Mouse (Mus musculus) myocyte (in vitro differentiated cells): ENCODE results near the gene Mlip. TPM values are rescaled to one million over a fixed set of nuclear protein-coding genes. Genes with fewer than 3 reads are reported as not detected.

Experiments used
- H3K27me3 ChIP-seq: one replicate; pipeline ENCODE4 v1.6.1; 2011; ENCODE audit not compliant: control insufficient read depth, insufficient read depth, insufficient read length
- H3K36me3 ChIP-seq: one replicate; pipeline ENCODE4 v1.6.1; 2011; ENCODE audit not compliant: control insufficient read depth, insufficient read depth
- H3K4me2 ChIP-seq: one replicate; pipeline ENCODE4 v1.6.1; 2011; ENCODE audit warnings: low read depth, control low read depth
- H3K4me3 ChIP-seq: one replicate; pipeline ENCODE4 v1.5.1; 2011; ENCODE audit warnings: mild to moderate bottlenecking, control low read depth, moderate library complexity
- H3K79me2 ChIP-seq: one replicate; pipeline ENCODE4 v1.6.1; 2011; ENCODE audit not compliant: control insufficient read depth, insufficient read depth
- H3ac ChIP-seq: one replicate; pipeline ENCODE4 v1.6.1; 2011; ENCODE audit not compliant: control insufficient read depth, insufficient read length
- CEBPB ChIP-seq: IDR thresholded peaks from 2 replicates; pipeline ENCODE4 v1.6.1; 2011; ENCODE audit warnings: mild to moderate bottlenecking, moderate library complexity; ENCODE audit not compliant: poor library complexity, insufficient read depth, severe bottlenecking
- E2F4 ChIP-seq: IDR thresholded peaks from one replicate; pipeline ENCODE4 v1.6.1; 2011; ENCODE audit warnings: mild to moderate bottlenecking, control low read depth, moderate library complexity; ENCODE audit not compliant: insufficient read depth
- MAX ChIP-seq: IDR thresholded peaks from one replicate; pipeline ENCODE4 v1.6.1; 2011; ENCODE audit warnings: low read depth, mild to moderate bottlenecking, control low read depth
- MYOD1 ChIP-seq, 3 experiments: IDR thresholded peaks; one replicate each; pipeline ENCODE4 v1.6.1; 2011; ENCODE audit warnings: control low read depth in 2 of 3, low read depth in 2 of 3, mild to moderate bottlenecking in 2 of 3, moderate library complexity in 1 of 3; ENCODE audit not compliant: insufficient read length in 2 of 3, control insufficient read depth in 1 of 3
- MYOG ChIP-seq, 3 experiments: IDR thresholded peaks; one replicate each; pipeline ENCODE4 v1.6.1; 2011; ENCODE audit warnings: control low read depth in 2 of 3, low read depth in 2 of 3, mild to moderate bottlenecking in 2 of 3; ENCODE audit not compliant: insufficient read length in 2 of 3, control insufficient read depth in 1 of 3, insufficient read depth in 1 of 3
- POLR2A ChIP-seq: IDR thresholded peaks from one replicate; pipeline ENCODE4 v1.6.1; 2011; ENCODE audit warnings: low read depth, mild to moderate bottlenecking, control low read depth, moderate library complexity; ENCODE audit not compliant: insufficient read length
- POLR2AphosphoS2 ChIP-seq: IDR thresholded peaks from one replicate; pipeline ENCODE4 v1.6.1; 2011; ENCODE audit warnings: low read depth, control low read depth; ENCODE audit not compliant: insufficient read length
- REST ChIP-seq: IDR thresholded peaks from one replicate; pipeline ENCODE4 v1.6.1; 2011; ENCODE audit warnings: mild to moderate bottlenecking, control low read depth, moderate library complexity; ENCODE audit not compliant: insufficient read depth, insufficient read length
- SRF ChIP-seq: IDR thresholded peaks from one replicate; pipeline ENCODE4 v1.6.1; 2011; ENCODE audit warnings: low read depth; ENCODE audit not compliant: control insufficient read depth, insufficient read length
- TCF12 ChIP-seq: IDR thresholded peaks from one replicate; pipeline ENCODE4 v1.6.1; 2011; ENCODE audit warnings: mild to moderate bottlenecking, control low read depth; ENCODE audit not compliant: poor library complexity, insufficient read depth, severe bottlenecking
- TCF3 ChIP-seq: IDR thresholded peaks from one replicate; pipeline ENCODE4 v1.6.1; 2011; ENCODE audit warnings: low read depth, control low read depth; ENCODE audit not compliant: insufficient read length
- USF1 ChIP-seq: IDR thresholded peaks from one replicate; pipeline ENCODE4 v1.6.1; 2011; ENCODE audit warnings: low read depth, mild to moderate bottlenecking, control low read depth, moderate library complexity
- polyA plus RNA-seq: library from polyadenylated mRNA; unstranded; fragments of >200 nt; fragmentation: generic; extraction: Trizol; gene quantifications from one replicate; pipeline ENCODE4 v1.2.1, GENCODE M21; 2012; ENCODE audit warnings: missing spikeins

The Mlip gene
- polyA plus RNA-seq, 1 experiment, result 4.4 TPM

DNA sequence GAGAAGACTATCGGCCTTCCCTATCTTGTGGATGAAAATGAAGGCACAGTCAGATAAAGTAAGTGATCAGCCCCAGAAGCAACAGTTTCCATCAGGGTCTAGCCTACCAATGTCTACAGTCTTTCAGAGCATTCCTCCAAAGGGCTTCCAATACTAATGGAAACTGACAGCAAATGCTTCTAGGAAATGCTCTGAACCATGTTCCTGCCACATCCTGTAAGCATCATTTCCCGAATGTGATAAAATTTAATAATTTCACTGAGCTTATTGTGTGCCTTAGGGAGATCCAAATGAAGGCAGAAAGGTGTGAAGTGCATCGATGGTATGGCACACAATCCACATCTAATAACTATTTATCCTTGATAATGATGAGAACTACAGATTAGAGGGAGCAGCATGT is 173.3 kb downstream of the Mlip start:
- TF ChIP-seq TCF12 (no peak), CEBPB (no peak), MYOG (IDR thresholded peaks at IDR 0.05; ENCODE audit: control insufficient read depth in 1 of 3, insufficient read depth in 1 of 3, insufficient read length in 2 of 3, low read depth in 2 of 3) (no peak), USF1 (no peak), SRF (no peak), TCF3 (no peak), E2F4 (no peak), MYOD1 (IDR thresholded peaks at IDR 0.05; ENCODE audit: control insufficient read depth in 1 of 3, insufficient read length in 2 of 3, low read depth in 2 of 3) (no peak), POLR2AphosphoS2 (no peak), MAX (no peak), REST (no peak), POLR2A (no peak)
- no peaks in the 10 kb centered on the region for H3K36me3 ChIP-seq
- no peak overlapping the region for H3K4me3 ChIP-seq
- H3ac ChIP-seq, result no peak overlapping the region
- no peaks in the 10 kb centered on the region for H3K27me3 ChIP-seq
- H3K4me2 ChIP-seq, result no peak overlapping the region
- H3K79me2 ChIP-seq, result no peaks in the 10 kb centered on the region

GRCm38 (mm10) chr9:77175870-77176269 is 176.9 kb downstream of the Mlip start:
- Histone ChIP-seq H3K27me3 (no peaks in the 10 kb centered on the region), H3K4me3 (no peak overlapping the region), H3K4me2 (no peak overlapping the region), H3K79me2 (no peaks in the 10 kb centered on the region), H3K36me3 (no peaks in the 10 kb centered on the region), H3ac (no peak overlapping the region)
- no peak for TF ChIP-seq CEBPB

- Histone ChIP-seq H3K36me3 (no peaks in the 10 kb centered on the region), H3K79me2 (no peaks in the 10 kb centered on the region), H3ac (no peak overlapping the region), H3K27me3 (no peaks in the 10 kb centered on the region), H3K4me2 (peak overlapping the region; percentile 58), H3K4me3 (no peak overlapping the region)
- peak in 2 of 3 experiments; percentile 54 for TF ChIP-seq MYOG (IDR thresholded peaks at IDR 0.05; ENCODE audit: control insufficient read depth in 1 of 3, insufficient read depth in 1 of 3, insufficient read length in 2 of 3, low read depth in 2 of 3)
- TF ChIP-seq SRF, result no peak
- peak in 2 of 3 experiments; percentile 65 to 67 for TF ChIP-seq MYOD1 (IDR thresholded peaks at IDR 0.05; ENCODE audit: control insufficient read depth in 1 of 3, insufficient read length in 2 of 3, low read depth in 2 of 3)
Observed at GRCm38 (mm10) chr9:77172044-77172443, 180.7 kb downstream of the Mlip start.

DNA sequence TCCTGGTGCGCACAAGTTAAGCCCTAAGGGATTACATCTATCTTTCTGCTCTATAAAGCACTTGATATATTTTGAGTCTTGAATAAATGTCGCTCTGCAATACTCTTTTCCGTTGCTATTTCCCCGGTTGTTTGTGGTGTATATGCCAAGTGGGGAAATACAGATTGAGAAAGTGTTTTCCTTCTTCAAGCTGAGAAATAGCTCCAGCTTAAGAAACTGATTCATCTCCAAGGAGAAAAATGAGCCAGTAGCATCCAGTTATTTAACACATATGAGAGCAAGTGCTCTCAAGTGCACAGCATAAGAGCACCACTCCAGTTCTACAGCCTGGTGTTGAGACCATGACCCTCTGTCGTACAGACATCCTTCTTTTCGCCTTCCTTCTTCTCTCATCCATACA is 186.9 kb downstream of the Mlip start:
- Histone ChIP-seq H3K27me3 (no peaks in the 10 kb centered on the region), H3ac (no peak overlapping the region), H3K4me3 (no peak overlapping the region), H3K4me2 (no peak overlapping the region), H3K79me2 (no peaks in the 10 kb centered on the region), H3K36me3 (no peaks in the 10 kb centered on the region)
- TF ChIP-seq MYOD1 (IDR thresholded peaks at IDR 0.05; ENCODE audit: control insufficient read depth in 1 of 3, insufficient read length in 2 of 3, low read depth in 2 of 3) (no peak), POLR2A (no peak), USF1 (no peak), POLR2AphosphoS2 (no peak)

GRCm38 (mm10) chr9:77161764-77162163 is 191.0 kb downstream of the Mlip start:
- Histone ChIP-seq H3K79me2 (no peaks in the 10 kb centered on the region), H3K4me3 (no peak overlapping the region), H3ac (no peak overlapping the region), H3K4me2 (no peak overlapping the region), H3K27me3 (no peaks in the 10 kb centered on the region), H3K36me3 (no peaks in the 10 kb centered on the region)
- no peak for TF ChIP-seq REST
- no peak for TF ChIP-seq MYOD1 (IDR thresholded peaks at IDR 0.05; ENCODE audit: control insufficient read depth in 1 of 3, insufficient read length in 2 of 3, low read depth in 2 of 3)
- TF ChIP-seq POLR2AphosphoS2, result no peak
- TF ChIP-seq E2F4, result no peak
- TF ChIP-seq USF1, result no peak
- no peak for TF ChIP-seq TCF12

- Histone ChIP-seq H3K79me2 (no peaks in the 10 kb centered on the region), H3ac (no peak overlapping the region), H3K36me3 (no peaks in the 10 kb centered on the region), H3K27me3 (no peaks in the 10 kb centered on the region), H3K4me3 (no peak overlapping the region), H3K4me2 (no peak overlapping the region)
- TF ChIP-seq MAX (no peak), POLR2AphosphoS2 (no peak), TCF12 (no peak), MYOG (IDR thresholded peaks at IDR 0.05; ENCODE audit: control insufficient read depth in 1 of 3, insufficient read depth in 1 of 3, insufficient read length in 2 of 3, low read depth in 2 of 3) (no peak), TCF3 (no peak), USF1 (no peak), SRF (no peak), E2F4 (no peak), CEBPB (no peak), POLR2A (no peak)
Observed at GRCm38 (mm10) chr9:77160277-77160926, 192.4 kb downstream of the Mlip start.
